Mouse (Mus musculus): ENCODE data around the gene Gm12695.

DNA sequence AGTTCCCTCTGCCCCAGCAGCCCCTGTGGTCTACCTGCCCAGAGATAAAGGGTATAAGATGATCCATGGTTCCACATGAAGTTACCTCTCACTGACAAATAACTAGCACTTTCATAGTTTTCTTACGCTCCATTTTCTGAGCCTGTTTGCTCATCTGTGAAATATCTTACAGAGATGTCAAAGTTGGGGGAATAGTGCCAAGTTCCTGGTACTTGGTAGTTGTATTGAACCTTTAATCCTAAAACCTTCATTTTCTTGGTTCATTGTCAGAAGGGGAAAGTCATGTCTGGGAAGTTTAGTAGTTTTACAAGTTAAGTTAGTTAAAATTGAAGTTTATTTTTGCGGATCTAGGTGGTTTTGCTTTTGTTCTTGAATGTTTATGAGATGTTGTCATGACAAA, 62.7 kb downstream of the Gm12695 start:
- TF ChIP-seq POLR2A (IDR thresholded peaks at IDR 0.05; ENCODE audit: insufficient read depth, low read depth, low read length), result no peak
- TF ChIP-seq CTCF (IDR thresholded peaks at IDR 0.05; ENCODE audit: insufficient read depth, low read depth, low read length), result no peak
